Comparison of ENCODE assay signal across 22 mouse cellular contexts in genomic region chr6:32747333-32747732, GRCm38 (mm10).
"Had no signal": no experiment of that assay in that cellular context is flagged by ENCODE, and none has a peak within 500 bp of the region (broad histone marks: within the 10 kb centered on the region; RNA-seq: fewer than 3 reads in every experiment).

No protein-coding gene starts in this region.

- H3K4me3 ChIP-seq: heart, adult 2 months; heart, embryonic 13.5 days; heart, embryonic 15.5 days; hindbrain, embryonic 13.5 days; hindbrain, embryonic 15.5 days; limb, embryonic 13.5 days; limb, embryonic 15.5 days; liver, embryonic 12.5 days had no signal

- H3K9ac ChIP-seq: heart, embryonic 13.5 days; heart, embryonic 15.5 days; hindbrain, embryonic 13.5 days; hindbrain, embryonic 15.5 days; limb, embryonic 13.5 days; limb, embryonic 15.5 days; liver, embryonic 12.5 days; liver, embryonic 14.5 days had no signal

- H3K4me1 ChIP-seq: heart, embryonic 13.5 days; heart, embryonic 15.5 days; hindbrain, embryonic 13.5 days; hindbrain, embryonic 15.5 days; limb, embryonic 13.5 days; limb, embryonic 15.5 days; liver, embryonic 12.5 days had no signal

- DNase-seq: gastrocnemius, postnatal 14 days; gastrocnemius, postnatal 36 days; heart, adult 2 months; heart, postnatal 14 days; heart, postnatal 36 days; kidney, adult 11 months; kidney, adult 2 months; kidney, postnatal 36 days; layer of hippocampus, adult 9-11 months; layer of hippocampus, postnatal 36 days; left cerebral cortex, postnatal 4 days had no signal

- H3K27ac ChIP-seq: heart, adult 2 months; heart, embryonic 13.5 days; heart, embryonic 15.5 days; hindbrain, embryonic 13.5 days; hindbrain, embryonic 15.5 days; hindbrain, postnatal 0 days; limb, embryonic 13.5 days; limb, embryonic 15.5 days; liver, embryonic 12.5 days; liver, embryonic 14.5 days had no signal

- H3K27me3 ChIP-seq: heart, embryonic 13.5 days; heart, embryonic 15.5 days; hindbrain, embryonic 13.5 days; hindbrain, embryonic 15.5 days; limb, embryonic 13.5 days; limb, embryonic 15.5 days; liver, embryonic 12.5 days had no signal

- H3K36me3 ChIP-seq: heart, embryonic 13.5 days; heart, embryonic 15.5 days; hindbrain, embryonic 13.5 days; hindbrain, embryonic 15.5 days; limb, embryonic 13.5 days; limb, embryonic 15.5 days; liver, embryonic 12.5 days had no signal

- H3K4me2 ChIP-seq: heart, embryonic 11.5 days; heart, embryonic 13.5 days; heart, embryonic 15.5 days; hindbrain, embryonic 13.5 days; hindbrain, embryonic 15.5 days; limb, embryonic 13.5 days; limb, embryonic 15.5 days; liver, embryonic 12.5 days had no signal

- H3K9me3 ChIP-seq: heart, embryonic 15.5 days; hindbrain, embryonic 13.5 days; hindbrain, embryonic 15.5 days; limb, embryonic 15.5 days; liver, embryonic 12.5 days had no signal

- ATAC-seq: hindbrain, postnatal 0 days; intestine, embryonic 16.5 days; liver, embryonic 12.5 days had no signal
